Mouse (Mus musculus) cerebral cortex, adult 2 months (tissue): ENCODE results near the gene Ppp1r14b.

Experiments used
- WGBS: fragments of 180-500 bp; shearing (Covaris S2); methylation state at CpG from one replicate; pipeline ENCODE4 v1.1.7; 2018; 5-methylcytosine and 5-hydroxymethylcytosine counted together

The Ppp1r14b gene

DNA sequence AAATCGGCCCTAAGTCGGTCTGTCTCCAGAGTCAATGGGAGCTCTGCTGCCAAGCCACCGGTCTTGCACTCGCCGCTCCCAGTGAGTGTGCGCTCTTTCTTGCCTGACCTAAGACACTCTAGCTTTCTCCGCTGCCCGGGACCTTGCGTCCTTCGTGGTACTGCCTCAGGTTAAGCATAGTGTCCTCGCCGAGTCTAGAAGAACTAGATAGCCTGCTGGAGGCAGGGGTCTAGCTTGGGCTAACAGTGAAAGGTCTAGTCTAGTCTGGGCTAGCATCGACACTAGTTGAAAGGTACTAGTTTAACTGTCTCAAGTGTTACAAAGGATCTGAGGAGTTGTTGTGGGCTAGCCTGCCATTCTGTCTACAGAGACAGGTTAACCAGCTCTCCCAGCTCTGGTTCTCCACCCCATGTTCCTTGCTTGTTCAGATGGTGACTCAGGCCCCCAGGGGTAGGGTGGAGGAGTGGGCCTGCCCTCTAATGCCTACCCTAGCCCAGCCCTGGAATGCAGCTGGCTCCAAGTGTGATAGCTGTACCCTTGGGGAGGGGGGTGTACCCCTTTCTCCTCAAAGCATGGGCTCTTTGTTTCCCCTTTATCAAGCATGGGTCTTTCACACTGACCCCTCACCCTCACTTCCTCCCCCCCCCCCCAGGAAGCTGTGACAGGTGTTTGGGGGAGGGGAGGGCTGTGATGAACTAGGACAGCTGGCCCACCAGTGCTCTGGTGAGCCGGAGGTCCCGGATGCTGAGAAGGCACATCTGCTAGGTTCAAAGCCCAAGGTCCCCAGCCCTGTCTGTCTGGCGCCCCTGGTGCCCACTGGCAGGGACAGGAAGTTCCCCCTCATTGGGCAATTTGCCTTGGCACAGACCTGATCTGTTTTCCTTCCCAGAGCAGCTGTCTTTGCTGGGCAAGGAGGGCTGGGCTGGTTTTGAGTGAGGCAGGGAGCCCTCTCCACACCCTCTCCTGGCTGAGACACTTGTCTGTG is 1.1 kb downstream of the Ppp1r14b start, which contains the start of gene Plcb3:
Plcb3 (minus strand) TSS at position 934 of the 985 bp plus-strand sequence.
- 3% methylated on average over 16 of the region's 16 CpGs for WGBS

DNA sequence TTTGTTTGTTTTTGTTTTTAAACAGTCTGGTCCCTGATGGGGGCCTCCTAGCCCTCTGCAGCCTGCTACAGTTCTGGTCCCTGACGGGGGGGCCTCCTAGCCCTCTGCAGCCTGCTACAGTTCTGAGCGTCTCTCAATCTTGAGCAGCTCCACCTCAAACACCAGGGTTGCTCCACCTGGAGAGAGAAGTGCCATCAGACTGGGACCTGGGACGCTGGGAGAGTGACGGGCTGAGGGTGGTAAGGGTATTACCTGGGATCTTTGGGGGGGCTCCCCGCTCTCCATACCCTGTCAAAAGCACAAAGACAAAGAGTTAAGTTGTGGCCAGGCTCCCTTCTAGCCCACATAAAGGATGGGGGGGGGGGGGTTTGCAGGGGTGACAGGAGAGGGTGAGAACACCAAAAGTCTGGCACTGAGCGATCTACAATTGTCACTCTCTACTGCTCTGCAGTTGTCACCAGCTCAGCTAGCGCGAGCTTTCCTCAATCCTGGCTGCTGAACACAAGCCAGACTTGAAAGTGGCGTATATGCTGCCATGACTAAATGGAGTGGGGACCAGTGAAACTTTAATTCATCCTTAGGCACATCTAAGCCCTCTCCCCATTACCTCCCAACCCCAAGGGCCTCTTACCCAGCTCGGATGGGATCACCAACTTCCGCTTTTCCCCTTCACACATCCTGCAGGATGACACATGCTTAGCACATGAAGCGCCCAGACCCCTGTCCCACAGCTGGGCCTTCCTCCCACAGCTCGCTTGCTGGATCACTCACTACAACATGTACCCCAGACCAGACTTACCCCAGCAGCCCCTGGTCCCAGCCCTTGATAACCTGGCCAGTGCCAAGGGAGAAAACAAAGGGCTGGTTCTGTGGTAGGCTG is 3.2 kb downstream of the Ppp1r14b start:
- 60% methylated on average over 13 of the region's 13 CpGs for WGBS

DNA sequence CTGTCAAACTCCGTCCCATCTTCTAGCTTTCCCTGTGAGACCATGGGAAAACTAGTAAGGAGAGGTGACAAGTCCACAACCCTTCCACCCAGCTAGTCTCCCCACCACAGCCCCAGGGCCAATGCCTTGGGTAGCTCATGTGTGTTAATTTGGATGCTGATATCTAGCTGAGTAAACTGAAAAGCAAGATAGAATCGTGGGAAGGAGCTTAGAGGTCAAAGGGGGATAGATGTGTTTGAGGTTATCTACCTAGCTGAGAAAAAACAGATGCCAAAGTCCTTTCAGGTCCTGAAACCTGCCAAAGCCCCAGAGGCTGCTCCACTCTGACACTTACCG is 3.8 kb downstream of the Ppp1r14b start:
- 31% methylated on average over 3 of the region's 3 CpGs for WGBS

DNA sequence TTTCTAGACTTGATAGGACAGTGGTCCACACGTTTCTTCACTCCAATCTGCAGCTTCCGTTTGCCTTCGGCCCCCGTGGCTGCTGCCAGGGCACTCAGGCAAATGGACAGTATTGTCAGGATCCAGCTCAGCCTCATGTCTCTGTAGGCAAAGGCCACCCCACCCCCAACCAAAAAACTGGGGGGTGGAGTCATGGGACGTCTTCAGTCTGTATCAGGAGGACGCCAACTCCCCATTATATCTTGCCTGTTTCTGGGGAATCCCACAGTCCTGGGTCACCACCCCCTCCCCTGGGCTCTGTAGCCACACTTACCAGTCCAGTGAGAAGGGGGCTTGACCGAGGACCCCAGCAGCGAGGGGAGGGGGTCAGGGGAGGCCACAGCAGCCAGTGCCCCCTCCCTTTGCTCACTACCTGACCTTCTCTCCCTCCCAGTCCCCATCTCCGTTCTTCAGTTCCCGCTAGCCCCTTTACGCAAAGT is 4.3 kb downstream of the Ppp1r14b start:
- 8% methylated on average over 11 of the region's 11 CpGs for WGBS

DNA sequence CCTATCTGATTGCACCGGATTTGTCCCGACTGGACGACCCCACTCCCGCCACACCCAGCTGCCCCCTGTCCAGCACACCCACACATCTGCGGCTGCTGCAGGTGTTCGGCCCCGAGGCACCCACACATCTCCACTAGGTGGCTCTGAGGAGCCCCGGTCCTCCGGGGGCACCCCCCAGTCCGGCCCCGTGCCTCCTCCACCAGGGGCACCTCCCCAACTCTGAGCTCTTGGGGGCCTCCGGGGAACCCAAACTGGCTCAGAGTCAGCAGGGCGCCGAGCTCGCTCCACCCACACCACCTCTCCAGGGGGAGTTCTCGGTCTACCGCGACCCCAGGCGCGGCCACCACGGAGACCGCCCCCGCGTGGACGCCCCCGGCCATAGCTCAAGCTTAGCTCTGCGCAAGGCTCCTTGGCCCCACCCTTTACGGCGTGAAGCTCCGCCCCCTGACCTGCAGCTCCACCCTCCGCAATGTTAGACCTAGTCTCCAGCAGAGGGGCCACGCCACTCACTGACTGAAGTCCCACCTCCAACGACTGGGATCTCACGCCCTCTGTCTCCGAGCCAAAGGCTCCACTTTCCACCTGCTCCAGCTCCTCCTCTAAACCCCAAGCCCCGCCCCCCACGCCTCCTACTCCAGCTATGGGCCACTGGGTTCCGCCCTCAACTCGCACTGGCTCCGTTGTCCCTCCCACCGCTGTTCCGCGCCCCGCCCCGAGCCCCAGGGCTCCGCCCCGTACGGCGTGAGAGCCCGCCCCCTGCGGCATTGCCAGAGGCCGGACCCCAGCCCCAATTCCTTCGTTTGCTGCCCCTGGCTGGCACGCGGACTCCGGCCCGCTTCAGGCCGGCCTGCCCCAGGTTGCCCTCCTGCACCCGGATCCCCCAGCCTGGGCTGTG is 5.0 kb downstream of the Ppp1r14b start:
- under 1% methylated on average over 59 of the region's 59 CpGs for WGBS

DNA sequence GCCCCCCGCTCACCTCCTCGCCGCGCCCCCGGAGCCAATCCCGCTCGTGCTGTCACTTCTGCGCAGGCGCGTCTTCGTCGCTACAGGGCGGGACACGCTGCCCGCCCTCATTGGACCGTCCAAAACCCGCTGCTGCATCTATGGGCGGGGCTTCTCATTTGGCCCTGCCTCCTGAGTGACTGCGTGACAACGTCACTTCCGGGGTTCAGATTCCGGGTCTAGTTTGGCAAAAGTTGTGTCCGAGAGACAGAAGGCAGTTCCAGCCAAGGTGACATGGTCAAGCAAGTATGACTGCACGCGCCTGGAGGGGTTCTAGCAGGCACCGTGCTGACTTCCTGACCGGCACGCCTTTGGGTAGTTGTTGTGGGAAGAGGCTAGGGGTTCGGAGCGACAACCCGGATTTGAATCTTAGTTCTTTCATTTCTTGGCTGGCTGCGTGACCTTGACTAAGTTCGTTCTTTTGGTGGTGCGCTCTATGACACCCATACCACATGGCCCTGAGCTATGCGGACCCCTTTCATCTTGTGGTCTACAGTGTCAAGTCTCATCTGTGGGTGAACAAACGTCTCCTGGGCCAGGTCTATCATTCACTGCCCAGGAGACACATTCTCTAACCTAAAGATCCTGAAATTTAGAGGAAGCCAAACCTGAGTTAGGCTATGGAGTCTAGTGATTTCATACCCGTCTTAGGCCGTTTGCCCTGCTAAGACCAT is 5.8 kb downstream of the Ppp1r14b start, which contains the start of gene Fkbp2:
Fkbp2 (minus strand) TSS at position 121 of the 713 bp plus-strand sequence.
- whole genome bisulfite sequencing, result 2% methylated on average over 38 of the region's 38 CpGs

DNA sequence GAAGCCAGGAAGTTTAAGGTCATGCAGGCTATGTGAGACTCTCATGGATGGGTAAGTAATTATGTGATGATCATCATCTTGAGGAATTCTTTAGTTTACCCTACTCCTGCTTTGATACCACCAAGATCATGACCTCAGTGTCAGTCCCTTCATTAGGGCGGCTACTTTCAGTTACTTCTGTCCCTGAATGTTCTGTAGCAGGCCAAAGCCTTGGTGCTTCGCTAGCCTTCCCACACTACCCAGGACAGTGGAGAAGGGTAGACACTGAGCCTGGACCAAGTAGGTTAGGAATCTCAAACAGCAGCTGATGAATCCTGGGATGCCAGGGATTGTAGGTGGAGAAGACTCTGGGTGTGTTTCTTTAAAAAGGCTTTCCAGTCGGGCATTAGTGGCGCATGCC is 6.7 kb downstream of the Ppp1r14b start:
- 81% methylated on average over 4 of the region's 4 CpGs for WGBS

DNA sequence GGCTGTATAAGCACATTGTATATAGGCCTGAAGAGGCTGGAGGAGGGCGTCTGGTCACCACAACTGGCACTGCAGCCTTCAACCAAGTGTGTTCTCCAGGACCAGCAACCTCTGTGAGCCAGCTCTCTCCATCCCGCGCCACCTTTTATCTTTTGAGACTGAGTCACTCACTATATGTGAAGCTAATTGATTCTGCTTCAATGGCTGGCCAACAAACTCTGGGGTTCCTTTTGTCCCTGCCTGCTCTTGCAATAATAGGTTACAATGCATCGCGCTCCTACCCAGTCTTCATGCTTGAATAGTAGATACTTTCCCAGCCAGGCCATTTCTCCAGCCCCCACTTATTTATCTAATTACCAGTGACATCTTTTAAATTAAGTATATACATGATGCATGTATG is 8.9 kb downstream of the Ppp1r14b start:
- WGBS, result 64% methylated on average over 5 of the region's 5 CpGs

DNA sequence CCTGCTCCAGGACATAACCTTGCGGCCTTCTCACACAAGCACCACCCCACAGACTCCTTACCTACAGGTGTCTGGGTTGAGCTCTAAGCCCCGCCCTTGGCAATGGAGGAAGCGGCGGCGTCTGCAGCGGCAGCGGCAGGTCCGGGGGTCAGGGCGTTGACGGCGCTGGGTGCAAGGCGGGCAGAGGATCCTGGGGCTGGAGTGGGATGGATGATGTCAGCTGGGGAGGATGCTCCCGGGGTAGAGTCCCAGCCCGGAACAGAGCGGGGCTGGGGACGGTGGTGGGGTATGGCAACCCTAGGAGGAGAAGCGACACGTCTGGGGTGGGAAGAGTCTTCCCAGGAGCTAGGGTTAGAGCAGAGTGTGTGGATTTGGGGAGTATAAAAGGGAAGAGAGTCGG is 10.5 kb downstream of the Ppp1r14b start:
- WGBS, result 91% methylated on average over 19 of the region's 19 CpGs

DNA sequence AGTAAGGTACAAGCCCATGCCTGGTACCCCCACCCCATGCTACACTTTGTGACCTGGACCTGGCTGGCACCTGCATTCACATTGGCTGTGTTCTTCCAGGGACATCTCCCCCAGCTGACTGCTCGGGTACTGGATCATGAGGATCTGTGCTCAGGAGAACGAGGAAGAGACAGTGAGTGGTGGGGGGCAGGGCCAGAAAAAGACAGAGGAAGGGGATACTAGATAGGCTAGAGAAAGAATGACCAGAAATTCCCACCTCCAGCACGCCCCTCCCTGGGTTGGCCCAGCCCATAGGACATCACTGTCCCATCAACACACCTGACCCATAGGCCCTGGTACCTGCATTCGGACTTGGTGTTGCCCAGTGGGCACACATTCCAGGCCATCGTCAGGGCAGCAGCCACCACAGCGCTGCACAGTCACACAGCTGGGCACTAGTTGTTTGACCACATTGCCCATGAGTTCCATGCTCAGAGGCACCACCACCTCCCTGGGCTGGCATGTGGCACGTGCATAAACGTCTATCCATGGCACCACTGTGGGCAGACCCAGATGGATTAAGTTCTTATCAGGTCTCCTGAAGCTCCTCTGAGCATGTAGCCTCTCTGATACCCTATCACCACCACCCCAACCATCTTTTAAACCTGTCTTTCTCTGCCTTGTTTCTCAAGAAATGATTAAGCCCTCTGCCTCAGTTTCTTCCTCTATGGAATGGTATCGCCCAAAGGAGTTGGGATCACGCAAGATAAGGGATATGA is 11.4 kb downstream of the Ppp1r14b start:
- WGBS, result 75% methylated on average over 10 of the region's 10 CpGs

DNA sequence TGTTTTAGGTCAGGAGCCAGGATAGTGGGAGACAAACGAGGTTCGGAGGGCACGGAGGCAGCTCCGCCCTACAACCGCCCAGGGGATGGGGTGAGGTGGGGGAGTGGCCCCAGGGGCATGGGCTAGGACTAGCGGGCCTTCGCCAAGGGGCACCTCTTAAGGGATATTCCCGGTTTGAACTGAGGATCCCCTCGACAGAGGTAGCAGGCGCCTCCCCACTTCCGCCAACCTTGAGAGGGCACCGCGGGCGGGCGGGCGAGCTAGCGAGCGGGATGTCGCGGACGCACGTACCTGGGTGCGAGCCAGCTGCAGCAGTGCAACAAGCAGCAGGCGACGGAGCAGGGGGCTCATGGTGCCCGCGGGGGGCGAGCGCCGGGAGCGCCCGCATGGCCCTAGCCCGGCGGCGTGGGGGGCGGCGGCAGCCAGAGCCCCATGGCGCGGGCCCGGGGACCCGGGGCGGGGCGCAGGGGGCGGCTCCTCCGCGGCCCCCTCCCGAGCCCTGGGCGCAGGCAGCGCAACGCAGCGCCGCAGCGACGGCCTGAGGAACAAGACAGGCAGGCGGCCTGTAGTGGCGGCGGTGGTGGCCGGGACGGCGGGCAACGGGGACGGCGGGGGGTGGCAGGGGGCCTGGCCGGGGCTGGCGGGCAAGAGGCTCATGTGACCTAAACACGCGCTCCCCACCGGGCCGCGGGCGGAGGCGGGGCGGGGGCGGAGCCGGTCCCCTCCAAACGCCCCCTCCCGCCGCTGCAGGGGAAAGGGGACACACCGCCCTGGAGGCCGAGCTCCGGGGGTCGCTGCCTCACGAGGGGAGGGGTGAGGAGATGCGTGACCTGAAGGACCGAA is 12.5 kb downstream of the Ppp1r14b start, which contains the start of gene Vegfb:
Vegfb (minus strand) TSS at position 591 of the 843 bp plus-strand sequence.
- WGBS, result under 1% methylated on average over 80 of the region's 85 CpGs

DNA sequence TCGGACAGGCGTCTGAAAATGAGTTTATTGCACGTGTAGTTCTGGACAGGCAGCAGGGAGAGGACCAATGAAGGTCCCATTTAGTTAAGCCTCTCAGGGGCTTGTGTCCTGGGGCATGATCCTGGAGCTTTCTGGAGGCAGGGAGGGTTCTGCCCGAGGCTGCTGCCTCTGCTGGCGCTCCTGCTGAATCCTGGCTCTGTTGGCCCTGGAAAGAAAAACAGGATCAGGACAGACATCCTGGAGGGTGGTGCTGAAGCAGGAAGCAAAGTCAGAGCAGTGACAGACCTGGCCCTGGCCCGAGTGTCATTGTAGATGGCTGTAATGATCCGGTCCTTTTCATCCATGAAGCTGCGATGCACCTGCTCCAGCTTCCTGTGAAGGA is 13.1 kb downstream of the Ppp1r14b start:
- 2% methylated on average over 8 of the region's 8 CpGs for WGBS

DNA sequence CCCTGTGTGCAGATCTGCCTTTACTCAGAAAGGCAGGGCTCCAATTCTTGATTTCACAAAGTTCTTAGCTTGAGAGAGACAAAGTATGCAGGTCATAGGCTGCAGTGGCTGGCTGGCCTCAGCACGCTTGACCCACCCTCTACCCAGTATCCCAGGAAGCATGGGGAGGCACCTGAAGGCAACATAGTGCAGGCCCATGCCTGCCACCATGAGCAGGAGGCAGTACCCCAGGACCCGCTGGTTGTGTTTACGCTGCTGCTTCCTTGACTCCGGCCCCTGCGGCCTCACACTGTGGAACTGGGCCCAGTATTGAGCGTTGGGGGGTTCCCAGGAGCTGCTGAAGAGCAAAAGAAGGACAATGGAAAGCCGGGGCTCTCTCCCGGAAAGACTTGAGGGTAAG is 14.5 kb downstream of the Ppp1r14b start:
- 86% methylated on average over 8 of the region's 8 CpGs for WGBS

DNA sequence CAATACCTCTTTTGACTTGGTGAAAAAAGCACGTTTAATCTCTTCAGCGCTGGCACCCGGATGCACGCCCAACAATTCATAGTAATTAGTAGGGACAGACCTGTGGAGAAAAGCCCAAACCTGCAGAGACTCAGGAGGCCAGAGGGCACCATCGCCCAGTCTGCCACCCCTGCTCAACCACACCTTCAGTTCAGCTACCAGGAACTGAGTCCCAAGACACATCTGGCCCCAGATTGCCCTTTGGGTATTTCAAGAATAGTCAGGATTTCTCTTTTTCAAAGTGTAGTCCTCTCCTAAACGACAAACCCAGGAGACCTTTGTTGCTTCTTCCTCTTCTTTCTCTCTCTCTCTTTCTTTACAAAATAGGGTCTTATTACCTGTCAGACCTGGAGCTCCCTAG is 15.9 kb downstream of the Ppp1r14b start:
- 91% methylated on average over 6 of the region's 6 CpGs for WGBS

DNA sequence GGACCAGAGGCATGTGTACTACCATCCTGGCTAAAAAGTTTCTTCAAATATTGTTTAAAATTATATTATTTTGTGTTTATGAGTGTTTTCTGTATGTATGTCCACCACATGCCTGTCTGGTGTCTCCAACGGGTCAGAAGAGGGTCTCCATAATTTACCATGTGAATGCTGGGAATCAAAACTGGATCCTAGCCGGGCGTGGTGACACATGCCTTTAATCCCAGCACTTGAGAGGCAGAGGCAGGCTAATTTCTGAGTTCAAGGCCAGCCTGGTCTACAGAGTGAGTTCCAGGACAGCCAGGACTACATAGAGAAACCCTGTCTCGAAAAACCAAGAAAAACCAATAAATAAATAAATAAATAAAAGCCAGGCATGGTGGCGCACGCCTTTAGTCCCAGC is 16.4 kb downstream of the Ppp1r14b start:
- WGBS, result 93% methylated on average over 6 of the region's 6 CpGs

DNA sequence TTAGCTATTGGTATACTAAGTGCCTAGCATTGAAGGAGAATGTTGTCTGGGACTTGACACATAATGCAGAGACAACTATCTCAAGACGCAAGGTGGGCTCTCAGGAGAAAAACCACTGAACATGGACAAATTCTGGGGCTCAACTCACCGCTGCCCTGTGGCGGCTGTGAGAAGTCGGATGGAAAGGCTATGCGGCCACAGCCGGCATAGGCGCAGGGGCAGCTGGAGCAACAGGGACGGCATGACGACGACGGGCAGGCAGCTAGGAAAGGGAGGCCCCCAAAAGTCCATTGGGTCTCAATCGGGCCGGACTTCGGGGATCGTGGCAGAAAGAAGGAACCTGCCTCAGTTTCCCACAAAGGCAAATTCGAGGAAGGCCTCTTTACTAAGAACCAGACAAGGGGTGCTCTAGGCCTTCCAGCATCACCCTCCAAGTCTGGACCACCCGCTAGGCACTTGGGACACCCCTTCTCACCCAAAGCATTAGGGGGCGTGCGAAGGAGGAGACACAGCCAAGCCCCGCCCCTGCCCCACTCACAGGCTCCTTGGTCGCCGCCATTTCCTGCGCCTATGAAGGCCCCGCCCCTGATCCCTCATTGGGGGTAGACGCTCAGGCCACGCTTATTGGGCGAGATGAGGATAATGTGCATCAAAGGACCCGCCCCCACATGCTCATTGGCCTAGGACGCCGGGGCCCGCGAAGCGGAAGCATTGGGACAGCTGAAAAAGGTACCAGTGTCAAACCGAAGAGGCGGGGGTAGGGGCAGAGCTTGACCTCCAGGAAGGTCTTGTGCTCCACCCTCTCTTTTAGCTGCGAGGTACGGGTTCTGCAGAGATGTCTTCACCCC is 17.5 kb downstream of the Ppp1r14b start, which contains the start of gene Dnajc4:
Dnajc4 (minus strand) TSS at position 562 of the 848 bp plus-strand sequence.
- 1% methylated on average over 37 of the region's 37 CpGs for WGBS

DNA sequence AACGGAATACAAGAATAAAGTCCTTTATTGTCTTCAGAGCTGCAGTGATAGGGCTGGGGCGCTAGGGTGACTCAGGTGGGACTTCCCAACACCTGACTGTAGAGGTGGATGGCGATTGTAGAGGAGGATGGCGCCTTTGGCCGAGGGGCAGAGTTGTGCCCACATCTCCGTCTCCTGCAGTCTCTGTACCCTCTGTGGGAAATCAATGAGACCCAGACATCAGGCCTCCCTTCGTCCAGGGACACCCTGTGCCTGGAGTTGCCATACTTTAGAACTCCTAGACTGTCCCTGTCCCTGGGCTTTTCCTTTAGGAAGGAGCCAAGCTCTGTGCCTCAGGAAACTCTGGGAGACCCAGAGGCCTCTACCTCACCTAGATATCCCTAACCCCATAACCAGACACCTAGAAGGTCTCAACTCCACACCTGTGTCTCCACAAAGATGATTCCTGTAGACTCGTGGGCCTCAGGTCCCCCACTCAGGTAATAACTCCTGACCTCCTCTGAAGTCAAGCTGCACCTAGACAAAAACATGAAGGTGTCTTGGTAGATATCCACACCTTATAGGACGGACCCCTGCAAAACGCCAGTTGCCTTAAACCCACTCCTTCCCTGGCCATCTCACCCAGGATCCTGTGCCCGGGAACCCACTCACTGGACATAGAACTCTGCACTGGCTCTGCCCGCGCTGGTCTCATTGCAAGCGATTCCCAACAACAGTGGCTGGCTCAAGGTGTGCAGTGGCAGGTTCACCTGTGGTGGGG is 18.4 kb downstream of the Ppp1r14b start:
- 64% methylated on average over 14 of the region's 14 CpGs for WGBS
